Mouse (Mus musculus): ENCODE measurements at regions not wholly inside any gene's neighbourhood (a gene's known extent, or its start where the extent isn't known, plus 50 kb on each side); places are given as distances from the start of the nearest gene placed in this dataset.

- no peak for TF ChIP-seq CTCF (IDR thresholded peaks at IDR 0.05; ENCODE audit: low read depth)
- TF ChIP-seq EP300 (IDR thresholded peaks at IDR 0.05; ENCODE audit: low read depth): no peak
Observed at GRCm38 (mm10) chr2:106412158-106412557, 280.9 kb upstream of the Mpped2 start.
